Mouse (Mus musculus) stomach, postnatal 0 days (tissue): Measurements from ENCODE around the gene Ucp2.

Source experiments
- CTCF ChIP-seq: IDR thresholded peaks from 2 replicates; pipeline ENCODE4 v1.5.1; 2016; ENCODE audit warnings: antibody characterized with exemption, low read depth, mild to moderate bottlenecking, moderate library complexity
- EP300 ChIP-seq: optimal IDR thresholded peaks from 2 replicates; pipeline ENCODE3; 2016; ENCODE audit warnings: antibody characterized with exemption

GRCm38 (mm10) chr7:100496791-100497190 lies 3.7 kb downstream of the Ucp2 start:
- TF ChIP-seq CTCF (no peak), EP300 (no peak)
